In genomic region chr13:55213138-55213806, GRCm38 (mm10) we compare ENCODE assay signal across 8 mouse cellular contexts. TPM values are rescaled to one million over a fixed set of nuclear protein-coding genes. Genes with fewer than 3 reads are reported as not detected.
DNase-seq lines count a peak whose midpoint lies in the region; ATAC-seq and TF ChIP-seq lines count a peak whose summit lies in the region.

No protein-coding gene starts in this region.

- H3K27ac ChIP-seq in kidney, embryonic 14.5 days (ENCODE audit: low read depth, low read length), result peak overlapping the region; percentile 99
- H3K27ac ChIP-seq in bone marrow macrophage, adult 2 months (ENCODE audit: insufficient read depth, low read depth, low read length), result peak overlapping the region; percentile 80
- H3K27ac ChIP-seq in hindbrain, embryonic 13.5 days, result peak overlapping the region; percentile 98
- peak overlapping the region; percentile 99 for H3K27ac ChIP-seq in midbrain, embryonic 13.5 days

- 50% methylated on average over 10 of the region's 10 CpGs for WGBS in kidney, embryonic 14.5 days
- 59% methylated on average over 10 of the region's 10 CpGs for WGBS in hindbrain, embryonic 13.5 days
- WGBS in midbrain, embryonic 13.5 days, result 53% methylated on average over 10 of the region's 10 CpGs

- peak overlapping the region; percentile 88 for H3K4me3 ChIP-seq in kidney, embryonic 14.5 days (ENCODE audit: low read length)
- peak overlapping the region; percentile 94 for H3K4me3 ChIP-seq in bone marrow macrophage, adult 2 months (ENCODE audit: insufficient read depth, low read length)
- peak overlapping the region; percentile 82 for H3K4me3 ChIP-seq in hindbrain, embryonic 13.5 days
- H3K4me3 ChIP-seq in midbrain, embryonic 13.5 days (replicated peaks), result peak overlapping the region; percentile 85

- no peak for TF ChIP-seq POLR2A in bone marrow macrophage, adult 2 months (IDR thresholded peaks at IDR 0.05; ENCODE audit: borderline replicate concordance, low read depth, low read length)

- DNase-seq in kidney, adult 8-10 months, result no peak
- no peak for DNase-seq in c-Kit-positive CD71-positive TER-119-positive erythroid progenitor cells, embryonic 14.5 days (ENCODE audit: low spot score)
- no peak for DNase-seq in ovary, postnatal 14 days (ENCODE audit: low spot score)
- DNase-seq in frontal cortex, postnatal 36 days (ENCODE audit: low spot score in 2 of 2), result no peak

- no peaks in the 10 kb centered on the region for H3K9me3 ChIP-seq in kidney, embryonic 14.5 days (ENCODE audit: control insufficient read depth, low read length)
- no peaks in the 10 kb centered on the region for H3K9me3 ChIP-seq in hindbrain, embryonic 13.5 days
- H3K9me3 ChIP-seq in midbrain, embryonic 13.5 days, result no peaks in the 10 kb centered on the region

- H3K4me1 ChIP-seq in kidney, embryonic 14.5 days (ENCODE audit: control insufficient read depth, insufficient read depth, low read length), result peaks cover 41% of the 10 kb centered on the region
- peaks cover 26% of the 10 kb centered on the region for H3K4me1 ChIP-seq in bone marrow macrophage, adult 2 months (ENCODE audit: control insufficient read depth, insufficient read depth, low read length)
- H3K4me1 ChIP-seq in hindbrain, embryonic 13.5 days (replicated peaks), result peaks cover 72% of the 10 kb centered on the region
- peaks cover 69% of the 10 kb centered on the region for H3K4me1 ChIP-seq in midbrain, embryonic 13.5 days (replicated peaks)

- no peaks in the 10 kb centered on the region for H3K27me3 ChIP-seq in kidney, embryonic 14.5 days (ENCODE audit: control insufficient read depth, insufficient read depth, low read length)
- no peaks in the 10 kb centered on the region for H3K27me3 ChIP-seq in hindbrain, embryonic 13.5 days
- H3K27me3 ChIP-seq in midbrain, embryonic 13.5 days, result no peaks in the 10 kb centered on the region

- peaks cover 48% of the 10 kb centered on the region for H3K36me3 ChIP-seq in kidney, embryonic 14.5 days (ENCODE audit: control insufficient read depth, insufficient read depth, low read length)
- peaks cover 15% of the 10 kb centered on the region for H3K36me3 ChIP-seq in hindbrain, embryonic 13.5 days
- H3K36me3 ChIP-seq in midbrain, embryonic 13.5 days, result peaks cover 21% of the 10 kb centered on the region

- no peak for ATAC-seq in kidney, embryonic 14.5 days (ENCODE audit: low FRiP score, low TSS enrichment)
- ATAC-seq in hindbrain, embryonic 13.5 days (ENCODE audit: low FRiP score), result no peak
- ATAC-seq in midbrain, embryonic 13.5 days, result no peak

- peak overlapping the region; percentile 67 for H3K4me2 ChIP-seq in kidney, embryonic 14.5 days (replicated peaks; ENCODE audit: low read depth, low read length)
- H3K4me2 ChIP-seq in hindbrain, embryonic 13.5 days, result peak overlapping the region; percentile 83
- peak overlapping the region; percentile 90 for H3K4me2 ChIP-seq in midbrain, embryonic 13.5 days (replicated peaks)

- peak overlapping the region; percentile 97 for H3K9ac ChIP-seq in kidney, embryonic 14.5 days (ENCODE audit: low read depth, low read length)
- peak overlapping the region; percentile 97 for H3K9ac ChIP-seq in hindbrain, embryonic 13.5 days
- H3K9ac ChIP-seq in midbrain, embryonic 13.5 days (replicated peaks), result peak overlapping the region; percentile 94

- no peak for TF ChIP-seq CTCF in bone marrow macrophage, adult 2 months (IDR thresholded peaks at IDR 0.05; ENCODE audit: low read depth, low read length)

RNA-seq across cellular contexts. Expression of gene Nsd1, which starts 3.7 kb away (rescaled TPM):
- 71.2 and 93.6 TPM in 2 replicates for polyA plus RNA-seq in kidney, embryonic 14.5 days (2014; fragmentation: Nextera tagmentation; extraction: Ambion mirVana)
- 51.0 and 51.4 TPM in 2 replicates for polyA plus RNA-seq in bone marrow macrophage, adult 2 months (2012; ENCODE audit: insufficient read depth, insufficient read length, missing spikeins)
- 70.7 and 73.5 TPM in 2 replicates for polyA plus RNA-seq in hindbrain, embryonic 13.5 days (2015; fragmentation: Nextera tagmentation; extraction: Ambion mirVana)
- polyA plus RNA-seq in midbrain, embryonic 13.5 days (2015; fragmentation: Nextera tagmentation; extraction: Ambion mirVana), result 75.1 and 81.5 TPM in 2 replicates
